Mouse (Mus musculus) megakaryocyte, embryonic 14.5 days (primary cell): ENCODE data around the gene Fam129b.

Experiments used
- FLI1 ChIP-seq: IDR thresholded peaks from 2 replicates; pipeline ENCODE4 v1.6.1; 2012; ENCODE audit warnings: low read length, inconsistent platforms, mixed read lengths
- GATA1 ChIP-seq: IDR thresholded peaks from 3 replicates; pipeline ENCODE4 v1.6.1; 2012; ENCODE audit warnings: mixed read lengths, low read length, inconsistent platforms, borderline replicate concordance

DNA sequence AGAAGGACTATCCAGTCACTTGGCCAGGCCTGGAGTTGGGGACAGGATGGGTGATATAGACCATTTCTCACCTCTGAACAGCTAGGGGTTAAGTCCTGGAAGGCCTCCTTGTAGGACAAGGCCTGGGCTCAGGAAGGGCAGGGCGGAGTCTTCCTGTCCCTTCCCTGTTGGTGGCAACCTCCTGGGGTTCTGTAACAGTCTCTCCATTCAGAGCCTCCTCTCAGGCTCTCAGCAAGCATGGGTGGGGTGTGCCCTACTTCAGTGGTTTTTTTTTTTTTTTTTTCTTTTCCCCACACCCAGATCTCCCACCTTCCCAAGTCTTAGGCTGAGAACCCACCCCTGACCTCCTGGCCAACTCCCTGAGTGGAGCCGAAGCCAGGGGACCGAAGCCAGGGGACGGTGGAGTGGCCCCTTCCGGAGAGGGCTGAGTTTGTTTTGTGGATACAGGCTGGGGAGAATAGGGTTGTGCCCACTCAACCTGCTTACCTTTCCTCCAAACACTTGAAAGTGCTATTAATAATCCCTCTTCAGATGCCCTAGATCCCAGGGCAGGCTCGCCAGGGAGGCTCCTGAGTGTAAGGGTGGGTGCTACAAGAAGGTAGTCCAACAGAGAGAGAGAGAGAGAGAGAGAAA, 2.0 kb downstream of the Fam129b start:
- TF ChIP-seq GATA1 (no peak), FLI1 (no peak)
